ENCODE assay signal across 10 mouse cellular contexts in genomic region chr11:57624490-57624893, GRCm38 (mm10). TPM values are rescaled to one million over a fixed set of nuclear protein-coding genes. Genes with fewer than 3 reads are reported as not detected.
A peak's percentile ranks its signal among the peaks of the same experiment; 100 is the strongest.
DNase-seq lines count a peak whose midpoint lies in the region; ATAC-seq and TF ChIP-seq lines count a peak whose summit lies in the region.
"Had no signal": no experiment of that assay in that cellular context is flagged by ENCODE, and none has a peak within 500 bp of the region (broad histone marks: within the 10 kb centered on the region; RNA-seq: fewer than 3 reads in every experiment).

No protein-coding gene starts in this region.

- H3K4me1 ChIP-seq in forebrain, embryonic 15.5 days = peaks cover 26% of the 10 kb centered on the region
- H3K4me1 ChIP-seq in forebrain, embryonic 11.5 days (replicated peaks; ENCODE audit: control insufficient read depth, insufficient read depth, low read length) = no peaks in the 10 kb centered on the region
- H3K4me1 ChIP-seq in embryonic facial prominence, embryonic 15.5 days = peaks cover 19% of the 10 kb centered on the region
- peaks cover 22 to 31% of the 10 kb centered on the region in 2 experiments for H3K4me1 ChIP-seq in liver, embryonic 14.5 days (replicated peaks; ENCODE audit: control insufficient read depth in 2 of 2, insufficient read depth in 2 of 2, low read length in 1 of 2)
- no peaks in the 10 kb centered on the region for H3K4me1 ChIP-seq in kidney, adult 2 months (ENCODE audit: control insufficient read depth, insufficient read depth, low read length)

- H3K27ac ChIP-seq in forebrain, embryonic 15.5 days (replicated peaks) = peak overlapping the region; percentile 68
- no peak overlapping the region for H3K27ac ChIP-seq in forebrain, embryonic 11.5 days (ENCODE audit: low read depth, low read length)
- H3K27ac ChIP-seq in embryonic facial prominence, embryonic 15.5 days (replicated peaks) = no peak overlapping the region
- peak overlapping the region; percentile 82 for H3K27ac ChIP-seq in liver, embryonic 14.5 days
- no peak overlapping the region for H3K27ac ChIP-seq in kidney, adult 2 months (ENCODE audit: insufficient read depth, low read depth, low read length)
- H3K27ac ChIP-seq: midbrain, embryonic 12.5 days had no signal

- no peaks in the 10 kb centered on the region for H3K36me3 ChIP-seq in forebrain, embryonic 15.5 days
- H3K36me3 ChIP-seq in forebrain, embryonic 11.5 days (ENCODE audit: control insufficient read depth, insufficient read depth, low read length) = no peaks in the 10 kb centered on the region
- H3K36me3 ChIP-seq in embryonic facial prominence, embryonic 15.5 days = no peaks in the 10 kb centered on the region
- no peaks in the 10 kb centered on the region for H3K36me3 ChIP-seq in liver, embryonic 14.5 days (replicated peaks; ENCODE audit: control insufficient read depth, insufficient read depth, low read depth)
- H3K36me3 ChIP-seq in kidney, adult 2 months (ENCODE audit: control insufficient read depth, insufficient read depth, low read length) = no peaks in the 10 kb centered on the region
- H3K36me3 ChIP-seq: midbrain, embryonic 12.5 days had no signal

- no peaks in the 10 kb centered on the region for H3K27me3 ChIP-seq in forebrain, embryonic 15.5 days
- no peaks in the 10 kb centered on the region for H3K27me3 ChIP-seq in forebrain, embryonic 11.5 days (ENCODE audit: control insufficient read depth, insufficient read depth, low read length)
- H3K27me3 ChIP-seq in embryonic facial prominence, embryonic 15.5 days = peaks cover 4% of the 10 kb centered on the region; the same call in 1 of the 2 replicates
- H3K27me3 ChIP-seq in liver, embryonic 14.5 days (ENCODE audit: control insufficient read depth, insufficient read depth, low read length) = no peaks in the 10 kb centered on the region
- H3K27me3 ChIP-seq in kidney, adult 2 months (replicated peaks; ENCODE audit: control insufficient read depth, insufficient read depth, low read length) = no peaks in the 10 kb centered on the region

- TF ChIP-seq EP300 in liver, embryonic 14.5 days (IDR thresholded peaks at IDR 0.05; ENCODE audit: low read depth) = peak; percentile 87

- WGBS in forebrain, embryonic 15.5 days = 40% methylated on average over 5 of the region's 5 CpGs
- 82% methylated on average over 5 of the region's 5 CpGs for whole genome bisulfite sequencing in forebrain, embryonic 11.5 days
- 24% methylated on average over 5 of the region's 5 CpGs for WGBS in embryonic facial prominence, embryonic 15.5 days
- WGBS in liver, embryonic 14.5 days (ENCODE audit: insufficient replicate concordance) = 31% methylated on average over 5 of the region's 5 CpGs
- WGBS in kidney, adult 2 months = 46% methylated on average over 5 of the region's 5 CpGs

- no peak overlapping the region for H3K4me3 ChIP-seq in forebrain, embryonic 15.5 days
- H3K4me3 ChIP-seq in forebrain, embryonic 11.5 days (ENCODE audit: low read depth, low read length) = no peak overlapping the region
- no peak overlapping the region for H3K4me3 ChIP-seq in embryonic facial prominence, embryonic 15.5 days (replicated peaks)
- no peak overlapping the region for H3K4me3 ChIP-seq in liver, embryonic 14.5 days (ENCODE audit: insufficient read depth in 1 of 2, low read depth in 2 of 2, low read length in 2 of 2)
- no peak overlapping the region for H3K4me3 ChIP-seq in kidney, adult 2 months (ENCODE audit: insufficient read depth, low read depth, low read length)
- H3K4me3 ChIP-seq: erythroblast, embryonic 14.5 days; midbrain, embryonic 12.5 days had no signal

- DNase-seq in forebrain, embryonic 11.5 days (ENCODE audit: low spot score) = no peak
- DNase-seq in 416B (ENCODE audit: low read depth) = peak; percentile 33
- peak; percentile 64 to 74 (median 72) for DNase-seq in liver, embryonic 14.5 days (ENCODE audit: low read depth in 3 of 3, low spot score in 3 of 3)
- DNase-seq in kidney, adult 2 months = no peak
- no peak for DNase-seq in adrenal gland, postnatal 25 days
- no peak for DNase-seq in thymus, adult 18-20 months

- no peak overlapping the region for H3K4me2 ChIP-seq in forebrain, embryonic 15.5 days (replicated peaks)
- no peak overlapping the region for H3K4me2 ChIP-seq in forebrain, embryonic 11.5 days (ENCODE audit: low read depth, low read length, severe bottlenecking)
- no peak overlapping the region for H3K4me2 ChIP-seq in embryonic facial prominence, embryonic 15.5 days (replicated peaks)
- H3K4me2 ChIP-seq in liver, embryonic 14.5 days (ENCODE audit: low read depth) = peak overlapping the region; percentile 39
- H3K4me2 ChIP-seq: midbrain, embryonic 12.5 days had no signal

- TF ChIP-seq CTCF in liver, embryonic 14.5 days (IDR thresholded peaks at IDR 0.05; ENCODE audit: low read depth) = no peak
- TF ChIP-seq CTCF in kidney, adult 2 months (conservative IDR thresholded peaks at IDR 0.05; ENCODE audit: insufficient read depth, insufficient read length, low read depth, low read length) = no peak

- ATAC-seq in forebrain, embryonic 15.5 days (replicated peaks) = peak; percentile 86
- no peak for ATAC-seq in forebrain, embryonic 11.5 days (replicated peaks; ENCODE audit: low FRiP score)
- ATAC-seq in embryonic facial prominence, embryonic 15.5 days (ENCODE audit: insufficient number of reproducible peaks, low FRiP score, low TSS enrichment, low read depth) = peak; percentile 82
- peak; percentile 96 for ATAC-seq in liver, embryonic 14.5 days (ENCODE audit: insufficient read depth)

- no peaks in the 10 kb centered on the region for H3K9me3 ChIP-seq in forebrain, embryonic 15.5 days
- no peaks in the 10 kb centered on the region for H3K9me3 ChIP-seq in forebrain, embryonic 11.5 days (ENCODE audit: control insufficient read depth, low read length)
- H3K9me3 ChIP-seq in embryonic facial prominence, embryonic 15.5 days (replicated peaks) = no peaks in the 10 kb centered on the region
- no peaks in the 10 kb centered on the region for H3K9me3 ChIP-seq in liver, embryonic 14.5 days (ENCODE audit: control insufficient read depth, low read length)

- no peak for TF ChIP-seq POLR2A in kidney, adult 2 months (IDR thresholded peaks at IDR 0.05; ENCODE audit: low read depth, low read length)

- H3K9ac ChIP-seq in forebrain, embryonic 15.5 days (replicated peaks) = no peak overlapping the region
- H3K9ac ChIP-seq in forebrain, embryonic 11.5 days (ENCODE audit: low read length) = no peak overlapping the region
- no peak overlapping the region for H3K9ac ChIP-seq in embryonic facial prominence, embryonic 15.5 days
- peak overlapping the region; percentile 47 for H3K9ac ChIP-seq in liver, embryonic 14.5 days (replicated peaks)
- H3K9ac ChIP-seq: midbrain, embryonic 12.5 days had no signal

RNA-seq across cellular contexts. Expression of gene Galnt10, which starts 20.8 kb away (rescaled TPM):
- 14.3 and 15.3 TPM in 2 replicates for polyA plus RNA-seq in forebrain, embryonic 15.5 days (2015; fragmentation: Nextera tagmentation; extraction: Ambion mirVana)
- 15.1 and 18.1 TPM in 2 replicates for polyA plus RNA-seq in forebrain, embryonic 11.5 days (2014; fragmentation: Nextera tagmentation; extraction: Ambion mirVana)
- polyA plus RNA-seq in embryonic facial prominence, embryonic 15.5 days (2015; fragmentation: Nextera tagmentation; extraction: Ambion mirVana) = 26.3 and 27.5 TPM in 2 replicates
- polyA plus RNA-seq in liver, embryonic 14.5 days (2012; rRNA removed) = 11.8 and 13.1 TPM in 2 replicates
- polyA plus RNA-seq in liver, embryonic 14.5 days (2014; fragmentation: Nextera tagmentation; extraction: Ambion mirVana) = 13.9 and 17.9 TPM in 2 replicates
- polyA plus RNA-seq in kidney, adult 2 months (2012; rRNA removed) = 10.5 and 11.1 TPM in 2 replicates
- total RNA-seq in adrenal gland, postnatal 25 days (2021) = 52.7 and 55.6 TPM in 2 replicates

Comparison
In these comparisons a context has a peak if more than half of its experiments do, and no peak if none do; other contexts are left out.
1. H3K27ac ChIP-seq: peak in forebrain, embryonic 15.5 days (single experiment) and liver, embryonic 14.5 days (single experiment); none in forebrain, embryonic 11.5 days (single experiment), embryonic facial prominence, embryonic 15.5 days (single experiment) and kidney, adult 2 months (single experiment).
2. DNase-seq: peak in 416B (single experiment) and liver, embryonic 14.5 days (3 of 3); none in forebrain, embryonic 11.5 days (single experiment), kidney, adult 2 months (single experiment), adrenal gland, postnatal 25 days (single experiment) and thymus, adult 18-20 months (0 of 2).